Mouse (Mus musculus): Measurements from ENCODE around the gene Ptprcap. TPM values are rescaled to one million over a fixed set of nuclear protein-coding genes. Genes with fewer than 3 reads are reported as not detected.
A peak's percentile ranks its signal among the peaks of the same experiment; 100 is the strongest.
"Not testable (repeated sequence)": the region's sequence is repeated elsewhere in the genome, so short reads cannot be mapped to it uniquely, and the experiment has no call there.

Ptprcap gene
- polyA plus RNA-seq, 1 experiment from 2014 or later, result 1.4 TPM

DNA sequence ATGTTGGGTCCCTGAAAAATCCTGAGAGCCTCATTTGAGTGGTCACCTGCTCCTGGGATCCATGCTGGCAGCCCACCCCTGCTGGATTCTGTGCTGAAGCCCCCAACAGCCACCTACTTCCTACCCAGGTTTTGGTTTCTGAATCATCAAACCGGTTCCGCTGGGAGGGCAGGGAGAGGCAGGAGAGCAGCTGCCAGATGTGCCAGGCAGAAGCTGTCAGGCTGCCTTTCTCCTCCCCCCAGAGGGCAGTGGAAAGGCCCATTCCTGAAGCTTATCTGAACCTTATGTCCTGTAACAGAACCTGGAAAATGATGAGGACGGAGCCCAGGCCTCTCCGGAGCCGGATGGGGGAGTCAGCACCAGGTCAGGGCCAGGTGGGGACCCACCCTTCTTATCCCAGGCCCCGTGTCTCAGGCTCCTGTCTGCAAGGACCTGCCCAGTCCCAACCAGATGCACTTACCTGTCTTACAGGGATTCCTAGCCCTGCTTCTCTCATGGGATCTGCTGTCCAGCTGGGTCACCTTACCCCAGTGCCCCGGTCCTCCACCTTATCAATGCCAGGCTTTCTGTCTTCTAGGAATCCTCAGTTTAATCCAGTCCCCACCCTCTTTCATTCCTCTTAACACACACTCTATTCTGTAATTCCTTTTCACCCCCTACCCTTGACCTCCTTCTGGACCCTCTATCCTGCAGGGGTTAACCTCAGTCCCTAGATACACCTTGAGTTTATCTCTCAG is 26.5 kb upstream of the Ptprcap start:
- Histone ChIP-seq H3K27ac (no peak overlapping the region), H3K4me1 (replicated peaks) (peaks cover 24% of the 10 kb centered on the region), H3K9me3 (no peaks in the 10 kb centered on the region), H3K4me3 (replicated peaks) (peak overlapping the region; percentile 75), H3K4me2 (peak overlapping the region; percentile 78), H3K9ac (replicated peaks) (peak overlapping the region; percentile 83), H3K27me3 (no peaks in the 10 kb centered on the region), H3K36me3 (peaks cover 47% of the 10 kb centered on the region)
- WGBS, result 60% methylated on average over 7 of the region's 7 CpGs
- no peak for ATAC-seq (ENCODE audit: insufficient number of reproducible peaks, insufficient read depth, low FRiP score, low TSS enrichment, low read depth)

DNA sequence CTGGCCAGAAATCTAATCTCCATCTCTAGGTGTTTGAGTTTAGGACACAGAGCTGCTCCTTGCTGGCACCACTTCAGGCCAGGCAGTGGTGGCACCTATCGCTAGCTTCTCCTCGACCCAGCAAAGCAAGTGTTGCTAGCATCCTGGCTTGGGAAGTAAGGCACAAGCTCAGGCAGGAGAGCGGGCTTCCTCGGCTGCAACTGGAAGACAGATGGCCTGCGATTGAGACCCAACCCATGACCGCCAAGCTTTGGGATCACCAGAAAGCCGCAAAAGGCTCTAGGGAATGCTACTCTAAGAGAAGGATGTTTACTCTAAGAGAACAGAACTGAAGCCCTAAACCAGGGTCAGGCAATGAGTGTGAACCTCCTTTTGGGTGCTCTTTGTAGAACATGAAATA is 23.9 kb upstream of the Ptprcap start:
- H3K4me3 ChIP-seq (replicated peaks), result no peak overlapping the region
- no peaks in the 10 kb centered on the region for H3K9me3 ChIP-seq
- ATAC-seq (ENCODE audit: insufficient number of reproducible peaks, insufficient read depth, low FRiP score, low TSS enrichment, low read depth), result no peak
- peaks cover 61% of the 10 kb centered on the region for H3K36me3 ChIP-seq
- H3K4me1 ChIP-seq (replicated peaks), result peaks cover 20% of the 10 kb centered on the region
- no peak overlapping the region for H3K9ac ChIP-seq (replicated peaks)
- no peak overlapping the region for H3K27ac ChIP-seq
- 91% methylated on average over 7 of the region's 7 CpGs for WGBS
- H3K27me3 ChIP-seq, result no peaks in the 10 kb centered on the region
- H3K4me2 ChIP-seq, result no peak overlapping the region

DNA sequence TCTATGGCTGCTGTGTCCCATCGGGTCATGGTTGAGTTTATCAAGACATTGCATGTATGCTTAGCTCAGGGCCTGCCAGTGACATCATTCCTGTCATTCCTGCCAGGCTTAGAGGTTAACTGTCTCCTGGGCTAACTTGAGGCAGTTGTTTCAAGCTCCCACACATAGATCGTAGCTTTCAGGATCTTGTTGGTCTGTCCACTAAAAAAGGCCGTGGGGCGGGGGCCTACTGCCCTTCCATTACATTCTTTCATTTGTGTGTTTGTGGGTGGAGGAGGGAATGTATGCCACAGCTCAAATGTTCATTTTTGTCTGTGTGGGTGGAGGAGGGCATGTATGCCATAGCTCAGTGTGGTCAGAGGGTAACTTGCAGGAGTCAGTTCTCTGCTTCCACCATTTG is 23.3 kb upstream of the Ptprcap start:
- Histone ChIP-seq H3K4me2 (no peak overlapping the region), H3K9ac (replicated peaks) (no peak overlapping the region), H3K36me3 (peaks cover 61% of the 10 kb centered on the region), H3K4me1 (replicated peaks) (peaks cover 15% of the 10 kb centered on the region), H3K9me3 (no peaks in the 10 kb centered on the region), H3K27ac (no peak overlapping the region), H3K4me3 (replicated peaks) (no peak overlapping the region), H3K27me3 (no peaks in the 10 kb centered on the region)
- WGBS, result 92% methylated on average over 4 of the region's 4 CpGs
- ATAC-seq (ENCODE audit: insufficient number of reproducible peaks, insufficient read depth, low FRiP score, low TSS enrichment, low read depth), result no peak

DNA sequence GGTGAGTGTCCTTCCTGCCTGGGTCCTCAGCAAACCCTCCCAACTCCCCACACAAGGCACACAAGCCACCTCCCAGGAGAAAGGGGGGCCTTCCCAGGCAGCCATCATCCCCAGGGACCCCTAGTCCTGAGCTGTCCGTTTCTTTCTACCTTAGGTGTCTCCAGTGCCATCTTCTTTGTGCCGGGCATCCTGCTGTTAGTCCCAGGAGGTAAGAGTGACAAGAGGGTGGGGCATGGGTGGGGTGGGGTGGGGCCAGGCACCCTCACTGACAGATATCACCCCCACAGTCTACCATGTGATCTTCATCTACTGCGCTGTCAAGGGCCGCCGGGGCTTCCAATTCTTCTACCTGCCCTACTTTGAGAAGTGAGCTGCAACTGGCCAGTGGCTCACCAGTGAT is 22.3 kb upstream of the Ptprcap start:
- Histone ChIP-seq H3K4me3 (replicated peaks) (no peak overlapping the region), H3K9me3 (no peaks in the 10 kb centered on the region), H3K27me3 (no peaks in the 10 kb centered on the region), H3K4me2 (no peak overlapping the region), H3K9ac (replicated peaks) (no peak overlapping the region), H3K27ac (no peak overlapping the region), H3K4me1 (replicated peaks) (peaks cover 13% of the 10 kb centered on the region), H3K36me3 (peaks cover 61% of the 10 kb centered on the region)
- no peak for ATAC-seq (ENCODE audit: insufficient number of reproducible peaks, insufficient read depth, low FRiP score, low TSS enrichment, low read depth)
- WGBS, result 91% methylated on average over 5 of the region's 5 CpGs

DNA sequence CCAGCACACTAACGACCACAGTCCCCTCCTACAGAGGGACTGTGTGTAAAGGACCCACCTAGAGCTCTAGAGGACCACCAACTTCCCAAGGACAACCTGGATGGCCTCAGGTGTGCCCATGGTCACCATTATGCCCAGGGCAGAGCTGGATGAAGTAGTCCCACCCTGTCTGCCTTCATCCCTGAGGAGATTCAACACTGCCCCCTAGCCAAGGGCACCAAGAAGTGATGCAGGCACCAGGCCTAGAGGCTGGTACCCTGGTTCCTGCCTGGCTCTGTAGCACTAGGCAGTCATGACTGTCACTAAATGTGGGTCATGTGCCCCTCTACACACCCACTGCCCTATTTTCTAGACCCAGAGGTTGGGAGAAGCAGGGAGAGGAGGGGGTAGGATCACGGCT is 21.6 kb upstream of the Ptprcap start:
- WGBS, result 94% methylated on average over 2 of the region's 2 CpGs
- no peaks in the 10 kb centered on the region for H3K9me3 ChIP-seq
- no peak overlapping the region for H3K4me2 ChIP-seq
- no peak overlapping the region for H3K27ac ChIP-seq
- peaks cover 8% of the 10 kb centered on the region for H3K4me1 ChIP-seq (replicated peaks)
- peaks cover 61% of the 10 kb centered on the region for H3K36me3 ChIP-seq
- H3K4me3 ChIP-seq (replicated peaks), result no peak overlapping the region
- H3K27me3 ChIP-seq, result no peaks in the 10 kb centered on the region
- no peak for ATAC-seq (ENCODE audit: insufficient number of reproducible peaks, insufficient read depth, low FRiP score, low TSS enrichment, low read depth)
- H3K9ac ChIP-seq (replicated peaks), result no peak overlapping the region

DNA sequence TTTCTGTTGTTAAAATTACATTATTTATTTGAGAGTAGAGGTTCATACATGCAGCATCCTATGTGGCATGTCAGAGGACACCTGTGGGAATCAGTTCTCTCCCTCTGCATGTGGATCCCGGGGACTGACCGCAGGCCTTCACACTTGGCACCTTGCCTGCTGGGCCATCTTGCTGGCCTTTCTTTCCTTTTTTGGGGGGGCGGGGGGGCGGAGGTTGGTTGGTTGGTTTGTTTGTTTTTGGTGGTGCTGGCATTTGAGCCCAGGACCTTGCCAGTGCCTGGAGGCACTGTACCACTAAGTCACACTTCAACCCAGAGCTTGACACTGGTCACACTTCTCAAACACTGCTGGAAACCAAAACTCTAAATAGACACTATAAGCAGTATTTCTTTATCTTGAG is 19.1 kb upstream of the Ptprcap start:
- Histone ChIP-seq H3K4me3 (replicated peaks) (no peak overlapping the region), H3K4me1 (replicated peaks) (no peaks in the 10 kb centered on the region), H3K9me3 (no peaks in the 10 kb centered on the region), H3K27ac (no peak overlapping the region), H3K9ac (replicated peaks) (no peak overlapping the region), H3K4me2 (no peak overlapping the region), H3K27me3 (no peaks in the 10 kb centered on the region), H3K36me3 (peaks cover 40% of the 10 kb centered on the region)
- no peak for ATAC-seq (ENCODE audit: insufficient number of reproducible peaks, insufficient read depth, low FRiP score, low TSS enrichment, low read depth)
- WGBS, result 87% methylated on average over 4 of the region's 4 CpGs

DNA sequence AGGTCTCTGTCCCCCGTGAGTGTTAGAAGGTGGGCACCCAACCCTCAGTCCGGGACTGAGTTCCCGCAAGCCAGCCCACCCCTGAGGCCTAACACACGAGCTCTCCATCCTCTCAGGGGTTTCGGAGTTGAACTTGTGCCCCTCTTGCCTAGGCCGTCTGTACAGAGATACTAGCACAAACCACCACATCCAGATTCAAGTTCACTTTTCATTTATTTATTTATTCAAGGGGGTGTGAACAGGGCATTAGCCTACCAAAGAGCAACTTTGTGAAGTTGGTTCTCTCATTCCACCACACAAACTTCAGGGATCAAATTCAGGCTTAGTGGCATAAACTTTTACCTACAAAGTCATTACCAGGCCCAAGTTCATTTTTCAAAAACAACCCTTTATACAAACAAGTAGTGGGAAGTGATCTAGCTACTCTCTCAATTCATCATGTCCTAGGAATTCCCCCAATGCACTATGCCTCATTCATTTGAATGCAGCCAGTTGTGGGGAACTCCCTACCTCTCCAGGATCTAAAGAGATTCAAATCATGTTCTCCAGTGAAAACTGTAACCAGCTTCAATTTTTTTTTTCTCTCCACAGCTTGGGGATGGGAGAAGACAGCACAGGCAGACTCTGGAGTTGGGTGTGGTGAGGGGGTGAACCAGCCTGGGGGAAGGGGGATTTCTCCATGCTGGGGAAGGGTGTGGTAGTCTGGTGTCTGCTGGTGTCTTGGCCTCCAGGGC is 18.0 kb upstream of the Ptprcap start:
- H3K4me3 ChIP-seq (replicated peaks); H3K27me3 ChIP-seq; ATAC-seq (ENCODE audit: insufficient number of reproducible peaks, insufficient read depth, low FRiP score, low TSS enrichment, low read depth); H3K27ac ChIP-seq; H3K9me3 ChIP-seq; H3K4me1 ChIP-seq (replicated peaks); H3K9ac ChIP-seq (replicated peaks); H3K4me2 ChIP-seq: not testable (repeated sequence)
- WGBS, result 84% methylated on average over 6 of the region's 6 CpGs
- H3K36me3 ChIP-seq, result peaks cover 29% of the 10 kb centered on the region

DNA sequence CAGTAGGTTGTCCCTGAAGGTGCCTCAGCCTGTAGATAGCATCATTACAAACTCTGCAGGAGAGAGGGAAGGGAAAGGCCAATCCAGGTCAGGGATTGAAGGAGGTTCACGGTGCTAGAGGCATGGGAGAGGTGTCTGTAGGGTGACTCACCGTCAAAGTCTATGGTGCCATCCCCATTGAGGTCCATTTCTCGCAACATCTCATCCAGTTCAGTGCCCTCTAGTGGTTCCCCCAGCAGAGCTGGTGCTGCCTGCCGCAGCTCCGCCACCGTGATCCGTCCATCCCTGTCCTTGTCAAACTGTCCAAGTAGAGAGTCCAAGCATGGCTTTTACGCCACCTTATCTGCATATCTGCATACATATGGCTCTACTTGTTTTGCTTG is 17.4 kb upstream of the Ptprcap start:
- H3K4me1 ChIP-seq (replicated peaks); H3K27me3 ChIP-seq; H3K27ac ChIP-seq; H3K9me3 ChIP-seq; H3K4me3 ChIP-seq (replicated peaks); H3K9ac ChIP-seq (replicated peaks); H3K4me2 ChIP-seq; ATAC-seq (ENCODE audit: insufficient number of reproducible peaks, insufficient read depth, low FRiP score, low TSS enrichment, low read depth): not testable (repeated sequence)
- 24% methylated on average over 8 of the region's 8 CpGs for WGBS
- peaks cover 24% of the 10 kb centered on the region for H3K36me3 ChIP-seq

DNA sequence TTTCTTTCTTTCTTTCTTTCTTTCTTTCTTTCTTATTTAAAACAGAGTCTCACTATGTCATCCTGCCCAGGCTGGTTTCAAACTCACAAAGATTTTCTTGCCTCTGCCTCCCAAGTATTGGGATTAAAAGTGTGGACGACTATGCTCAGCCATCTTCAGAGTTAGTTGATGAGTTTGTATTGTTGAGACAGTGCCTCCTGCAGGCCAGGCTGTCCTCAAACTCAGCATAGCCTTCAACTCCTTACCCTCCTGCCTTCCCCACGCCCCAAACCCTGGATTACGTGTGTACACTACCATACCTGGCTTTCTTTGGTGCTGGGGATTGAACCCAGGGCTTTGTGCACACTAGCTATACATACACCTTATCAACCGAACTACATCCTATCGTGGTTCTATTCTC is 16.9 kb upstream of the Ptprcap start:
- Histone ChIP-seq H3K27me3 (no peaks in the 10 kb centered on the region), H3K4me1 (replicated peaks) (no peaks in the 10 kb centered on the region)
- no peak for ATAC-seq (ENCODE audit: insufficient number of reproducible peaks, insufficient read depth, low FRiP score, low TSS enrichment, low read depth)

DNA sequence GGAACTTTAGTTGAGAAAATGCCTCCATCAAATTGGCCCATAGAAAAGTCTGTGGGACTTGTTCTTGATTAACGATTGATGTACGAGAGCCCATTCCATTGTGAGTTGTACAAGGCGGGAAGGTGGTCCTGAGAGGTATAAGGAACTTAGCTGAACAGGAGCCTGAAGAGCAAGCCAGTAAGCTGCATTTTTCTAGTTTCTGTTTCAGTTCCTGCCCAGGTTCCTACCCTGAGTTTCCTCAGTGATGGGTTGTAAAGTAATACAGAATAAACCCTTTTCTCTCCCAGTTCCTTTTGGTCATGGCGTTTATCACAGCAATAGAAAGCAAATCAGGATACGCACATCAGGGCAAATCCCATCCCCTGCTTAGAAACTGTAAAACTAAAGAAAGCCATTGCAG is 15.5 kb upstream of the Ptprcap start:
- WGBS, result 78% methylated on average over 5 of the region's 5 CpGs
- ATAC-seq (ENCODE audit: insufficient number of reproducible peaks, insufficient read depth, low FRiP score, low TSS enrichment, low read depth), result no peak
- no peak overlapping the region for H3K9ac ChIP-seq (replicated peaks)

More for the DNA sequence above, 16.9 kb upstream of the Ptprcap start:
- Histone ChIP-seq H3K4me2 (no peak overlapping the region), H3K9me3 (no peaks in the 10 kb centered on the region), H3K4me3 (replicated peaks) (no peak overlapping the region), H3K36me3 (peaks cover 19% of the 10 kb centered on the region), H3K27ac (no peak overlapping the region), H3K9ac (replicated peaks) (no peak overlapping the region)
- WGBS, result 78% methylated on average over 5 of the region's 5 CpGs

DNA sequence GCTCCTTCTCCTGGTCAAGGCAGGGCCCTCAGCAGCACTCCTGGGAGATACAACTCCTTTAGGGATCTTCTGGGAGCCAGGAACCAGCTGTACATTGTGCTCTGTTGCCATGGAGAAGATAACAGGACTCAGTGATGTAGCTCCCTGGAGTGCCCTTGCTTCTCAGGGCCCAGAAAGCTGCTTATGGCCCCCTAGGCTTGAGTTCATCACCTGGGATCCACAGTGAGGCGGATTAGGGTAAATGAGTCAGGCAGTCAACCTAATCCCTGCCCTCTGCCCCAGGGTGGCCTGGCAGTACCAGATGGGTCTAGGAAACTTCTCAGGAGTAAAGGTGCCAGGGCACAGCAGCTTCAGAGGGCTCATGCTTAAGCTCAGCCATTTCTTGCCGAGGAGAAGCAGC is 14.0 kb upstream of the Ptprcap start, which contains the start of gene Gpr152:
Gene Gpr152 (plus strand): TSS at position 342 of the 400 bp plus-strand sequence.
- Histone ChIP-seq H3K9ac (replicated peaks) (no peak within 1 kb of the TSS), H3K36me3 (no peaks in the 10 kb centered on the region), H3K4me1 (replicated peaks) (no peaks in the 10 kb centered on the region), H3K9me3 (no peaks in the 10 kb centered on the region), H3K4me2 (no peak within 1 kb of the TSS), H3K27me3 (no peaks in the 10 kb centered on the region), H3K27ac (no peak within 1 kb of the TSS), H3K4me3 (replicated peaks) (no peak within 1 kb of the TSS)
- no peak for ATAC-seq (ENCODE audit: insufficient number of reproducible peaks, insufficient read depth, low FRiP score, low TSS enrichment, low read depth)
- 75% methylated on average over 2 of the region's 2 CpGs for WGBS

More for the DNA sequence above, 15.5 kb upstream of the Ptprcap start:
- Histone ChIP-seq H3K4me2 (no peak overlapping the region), H3K4me3 (replicated peaks) (no peak overlapping the region), H3K4me1 (replicated peaks) (no peaks in the 10 kb centered on the region), H3K27ac (no peak overlapping the region), H3K27me3 (no peaks in the 10 kb centered on the region), H3K9me3 (no peaks in the 10 kb centered on the region), H3K36me3 (peaks cover 4% of the 10 kb centered on the region)
